Mouse (Mus musculus): ENCODE data around the gene Trim39.

GRCm38 (mm10) chr17:36309293-36309692, 37.2 kb upstream of the Trim39 start:
- no peak for TF ChIP-seq CTCF (IDR thresholded peaks at IDR 0.05; ENCODE audit: extremely low read depth, insufficient read depth, insufficient read length, insufficient replicate concordance)
- TF ChIP-seq POLR2A (IDR thresholded peaks at IDR 0.05; ENCODE audit: low read depth, low read length) = no peak

Data from spleen, adult 2 months (tissue).